Mouse (Mus musculus) heart, adult 2 months (tissue): ENCODE results near the gene Htr1a. TPM values are rescaled to one million over a fixed set of nuclear protein-coding genes. Genes with fewer than 3 reads are reported as not detected.

Source experiments
- DNase-seq, 2 experiments: peaks; one replicate each; pipeline ENCODE4 v3.0.0; 2021
- H3K27ac ChIP-seq: fragments of 200-600 bp; 2 replicates; pipeline ENCODE4 v1.8.1; 2022
- H3K27me3 ChIP-seq: fragments of 200-500 bp; 2 replicates; pipeline ENCODE4 v1.6.1; 2012; ENCODE audit warnings: mild to moderate bottlenecking, low read length, inconsistent platforms, mixed read lengths; ENCODE audit not compliant: control insufficient read depth, insufficient read depth
- H3K36me3 ChIP-seq: fragments of 200-500 bp; 2 replicates; pipeline ENCODE4 v1.6.1; 2012; ENCODE audit warnings: low read length, inconsistent platforms; ENCODE audit not compliant: control insufficient read depth, insufficient read depth
- H3K4me1 ChIP-seq: fragments of 200-500 bp; 2 replicates; pipeline ENCODE4 v1.6.1; 2011; ENCODE audit warnings: low read length; ENCODE audit not compliant: control insufficient read depth, insufficient read depth
- H3K4me3 ChIP-seq: fragments of 200-600 bp; 2 replicates; pipeline ENCODE4 v1.8.1; 2022
- H3K79me2 ChIP-seq: fragments of 200-500 bp; replicated peaks from 2 replicates; pipeline ENCODE4 v1.6.1; 2012; ENCODE audit warnings: mild to moderate bottlenecking, inconsistent platforms, low read length, moderate library complexity, mixed read lengths; ENCODE audit not compliant: control insufficient read depth, insufficient read depth
- H3K9ac ChIP-seq: fragments of 200-500 bp; 2 replicates; pipeline ENCODE4 v1.6.1; 2012; ENCODE audit warnings: low read depth, mild to moderate bottlenecking, control low read depth, inconsistent platforms, low read length, mixed read lengths
- CTCF ChIP-seq: fragments of 200-600 bp; IDR thresholded peaks from 2 replicates; pipeline ENCODE4 v1.8.1; 2022; ENCODE audit warnings: antibody characterized with exemption, mild to moderate bottlenecking, moderate library complexity
- EP300 ChIP-seq: fragments of 200-500 bp; IDR thresholded peaks from 2 replicates; pipeline ENCODE4 v1.6.1; 2011; ENCODE audit warnings: low read depth, low read length, control low read depth; ENCODE audit not compliant: insufficient read depth
- POLR2A ChIP-seq: fragments of 200-500 bp; IDR thresholded peaks from 2 replicates; pipeline ENCODE4 v1.6.1; 2011; ENCODE audit warnings: mild to moderate bottlenecking, low read depth, low read length, control low read depth; ENCODE audit not compliant: insufficient read depth
- WGBS: fragments of 180-500 bp; shearing (Covaris S2); methylation state at CpG from one replicate; pipeline ENCODE4 v1.1.7; 2018; 5-methylcytosine and 5-hydroxymethylcytosine counted together
- intact Hi-C: fragments of 180-260 bp; cut with DNase I; formaldehyde crosslinking; loops from one replicate; pipeline ENCODE4 v1.15.1; 2025
- polyA plus RNA-seq: library from polyadenylated mRNA; depleted of rRNA; stranded (reverse); fragments of >200 nt; gene quantifications from 2 replicates; pipeline ENCODE4 v1.2.3, GENCODE M21; 2012; rRNA removed
- total RNA-seq, 2 experiments: library from RNA; stranded (reverse); gene quantifications; 2 replicates each; pipeline ENCODE4 v1.2.3; 2021

Gene Htr1a
- total and polyA plus RNA-seq, 3 experiments, result not detected

- TF ChIP-seq POLR2A (no peak), CTCF (no peak), EP300 (no peak)
Observed at GRCm38 (mm10) chr13:105443871-105444237, 415 bp downstream of the Htr1a start.

GRCm38 (mm10) chr13:105444238-105444894, 927 bp downstream of the Htr1a start:
- no peaks in the 10 kb centered on the region for H3K79me2 ChIP-seq
- TF ChIP-seq EP300 (no peak), CTCF (no peak), POLR2A (no peak)
- H3K9ac ChIP-seq, result no peak overlapping the region
- no peak for DNase-seq
- H3K4me3 ChIP-seq, result no peak overlapping the region
- H3K36me3 ChIP-seq, result no peaks in the 10 kb centered on the region
- H3K4me1 ChIP-seq, result no peaks in the 10 kb centered on the region
- intact Hi-C loops, result no loop called here
- no peak overlapping the region for H3K27ac ChIP-seq
- 2% methylated on average over 39 of the region's 39 CpGs for WGBS
- H3K27me3 ChIP-seq, result no peaks in the 10 kb centered on the region; the same call in 1 of the 2 replicates

More at GRCm38 (mm10) chr13:105443871-105444237, 415 bp downstream of the Htr1a start:
- H3K79me2 ChIP-seq, result no peaks in the 10 kb centered on the region
- intact Hi-C loops, result no loop called here
- H3K36me3 ChIP-seq, result no peaks in the 10 kb centered on the region
- H3K27ac ChIP-seq, result no peak overlapping the region
- no peaks in the 10 kb centered on the region; the same call in 1 of the 2 replicates for H3K27me3 ChIP-seq
- no peak for DNase-seq
- no peak overlapping the region for H3K4me3 ChIP-seq
- no peak overlapping the region for H3K9ac ChIP-seq
- under 1% methylated on average over 15 of the region's 15 CpGs for WGBS
- H3K4me1 ChIP-seq, result no peaks in the 10 kb centered on the region

GRCm38 (mm10) chr13:105444895-105445281, 1.4 kb downstream of the Htr1a start:
- DNase-seq, result no peak
- Histone ChIP-seq H3K4me3 (no peak overlapping the region), H3K9ac (no peak overlapping the region), H3K36me3 (no peaks in the 10 kb centered on the region), H3K79me2 (no peaks in the 10 kb centered on the region), H3K4me1 (no peaks in the 10 kb centered on the region), H3K27me3 (no peaks in the 10 kb centered on the region; the same call in 1 of the 2 replicates), H3K27ac (no peak overlapping the region)
- 3% methylated on average over 26 of the region's 26 CpGs for WGBS
- TF ChIP-seq EP300 (no peak), CTCF (no peak), POLR2A (no peak)
- intact Hi-C loops, result no loop called here

- DNase-seq, result no peak
- Histone ChIP-seq H3K36me3 (no peaks in the 10 kb centered on the region), H3K27me3 (no peaks in the 10 kb centered on the region; the same call in 1 of the 2 replicates), H3K4me1 (no peaks in the 10 kb centered on the region), H3K79me2 (no peaks in the 10 kb centered on the region), H3K9ac (no peak overlapping the region), H3K27ac (no peak overlapping the region), H3K4me3 (no peak overlapping the region)
- intact Hi-C loops, result no loop called here
- TF ChIP-seq CTCF (no peak), EP300 (no peak), POLR2A (no peak)
- 5% methylated on average over 4 of the region's 4 CpGs for WGBS
Observed at GRCm38 (mm10) chr13:105446239-105446638, 2.8 kb downstream of the Htr1a start.

- WGBS, result 57% methylated on average over 2 of the region's 2 CpGs
- intact Hi-C loops, result no loop called here
- H3K27ac ChIP-seq, result no peak overlapping the region
- H3K4me1 ChIP-seq, result no peaks in the 10 kb centered on the region
- H3K79me2 ChIP-seq, result no peaks in the 10 kb centered on the region
- no peak for DNase-seq
- no peak for TF ChIP-seq EP300
- H3K27me3 ChIP-seq, result no peaks in the 10 kb centered on the region; the same call in 1 of the 2 replicates
- no peak overlapping the region for H3K4me3 ChIP-seq
- H3K9ac ChIP-seq, result no peak overlapping the region
- no peaks in the 10 kb centered on the region for H3K36me3 ChIP-seq
Observed at GRCm38 (mm10) chr13:105447695-105448094, 4.3 kb downstream of the Htr1a start.

- no peaks in the 10 kb centered on the region for H3K27me3 ChIP-seq
- WGBS, result 75% methylated on average over 3 of the region's 3 CpGs
- no peaks in the 10 kb centered on the region for H3K4me1 ChIP-seq
- H3K4me3 ChIP-seq, result no peak overlapping the region
- TF ChIP-seq CTCF (no peak), EP300 (no peak)
- no peaks in the 10 kb centered on the region for H3K79me2 ChIP-seq
- no peak for DNase-seq
- no peak overlapping the region for H3K9ac ChIP-seq
- H3K27ac ChIP-seq, result no peak overlapping the region
- H3K36me3 ChIP-seq, result no peaks in the 10 kb centered on the region
- intact Hi-C loops, result no loop called here
Observed at GRCm38 (mm10) chr13:105451536-105451935, 8.1 kb downstream of the Htr1a start.

Other genes starting within 250 kb of the Htr1a start
- gene Rnf180, start 148.8 kb upstream of the Htr1a start, total RNA-seq, result under 1 TPM; 0.68 to 0.89 TPM
- 0.29 and 0.41 TPM in 2 replicates for gene Rnf180, start 148.8 kb upstream of the Htr1a start, polyA plus RNA-seq